Mouse (Mus musculus) lung, embryonic 16.5 days (tissue): ENCODE results near the gene Slc28a1. TPM values are rescaled to one million over a fixed set of nuclear protein-coding genes. Genes with fewer than 3 reads are reported as not detected.

Source experiments
- ATAC-seq: fragments of 200-750 bp; cut with Nextera tagmentation; 2 replicates; pipeline ENCODE4 v1.8.0; 2017; ENCODE audit warnings: low read depth, mild to moderate bottlenecking, moderate library complexity
- H3K27ac ChIP-seq: fragments of 300-500 bp; sonication (generic); 2 replicates; pipeline ENCODE4 v1.5.1; 2014; ENCODE audit warnings: mild to moderate bottlenecking, control low read depth, low read length
- H3K27me3 ChIP-seq: fragments of 300-500 bp; sonication (generic); 2 replicates; pipeline ENCODE4 v1.6.1; 2014; ENCODE audit warnings: low read depth, low read length, mixed read lengths; ENCODE audit not compliant: control insufficient read depth, insufficient read depth
- H3K36me3 ChIP-seq: fragments of 300-500 bp; sonication (generic); 2 replicates; pipeline ENCODE4 v1.6.1; 2014; ENCODE audit warnings: low read length; ENCODE audit not compliant: control insufficient read depth, insufficient read depth
- H3K4me1 ChIP-seq: fragments of 300-500 bp; sonication (generic); replicated peaks from 2 replicates; pipeline ENCODE4 v1.6.1; 2014; ENCODE audit warnings: low read length, mixed read lengths; ENCODE audit not compliant: control insufficient read depth, insufficient read depth
- H3K4me2 ChIP-seq: fragments of 300-500 bp; sonication (generic); 2 replicates; pipeline ENCODE4 v1.6.1; 2014; ENCODE audit warnings: low read depth, low read length, control low read depth
- H3K4me3 ChIP-seq: fragments of 300-500 bp; sonication (generic); 2 replicates; pipeline ENCODE4 v1.5.1; 2014; ENCODE audit warnings: mild to moderate bottlenecking, low read length, control low read depth
- H3K9ac ChIP-seq: fragments of 300-500 bp; sonication (generic); 2 replicates; pipeline ENCODE4 v1.6.1; 2014; ENCODE audit warnings: low read length, control low read depth
- H3K9me3 ChIP-seq: fragments of 300-500 bp; sonication (generic); 2 replicates; pipeline ENCODE4 v1.6.1; 2016; ENCODE audit warnings: low read length; ENCODE audit not compliant: control insufficient read depth
- WGBS: fragments of 180-500 bp; shearing (Covaris S2); extraction: QIAGEN DNeasy Blood & Tissue Kit; methylation state at CpG from one replicate; pipeline ENCODE4 v1.1.7; 2014; 5-methylcytosine and 5-hydroxymethylcytosine counted together
- polyA plus RNA-seq: library from polyadenylated mRNA; unstranded; fragments of >200 nt; fragmentation: Nextera tagmentation; extraction: Ambion mirVana; gene quantifications from 2 replicates; pipeline ENCODE4 v1.2.1, GENCODE M21; 2015

The Slc28a1 gene
- polyA plus RNA-seq, 1 experiment from 2014 or later = not detected

- WGBS = 23% methylated on average over 6 of the region's 6 CpGs
These were observed 1.8 kb upstream of the Slc28a1 start for GRCm38 (mm10) chr7:81112686-81113360.

GRCm38 (mm10) chr7:81121099-81121498 lies 6.5 kb downstream of the Slc28a1 start:
- Histone ChIP-seq H3K9ac (no peak overlapping the region), H3K27me3 (no peaks in the 10 kb centered on the region), H3K27ac (no peak overlapping the region), H3K9me3 (no peaks in the 10 kb centered on the region), H3K4me1 (no peaks in the 10 kb centered on the region), H3K4me2 (no peak overlapping the region), H3K36me3 (no peaks in the 10 kb centered on the region), H3K4me3 (no peak overlapping the region)
- ATAC-seq = no peak
- WGBS = 47% methylated on average over 3 of the region's 3 CpGs

More at GRCm38 (mm10) chr7:81112686-81113360, 1.8 kb upstream of the Slc28a1 start:
- Histone ChIP-seq H3K9ac (no peak overlapping the region), H3K27ac (no peak overlapping the region), H3K4me1 (no peaks in the 10 kb centered on the region; the same call in none of the 2 replicates), H3K36me3 (no peaks in the 10 kb centered on the region), H3K4me2 (no peak overlapping the region), H3K4me3 (no peak overlapping the region), H3K9me3 (no peaks in the 10 kb centered on the region), H3K27me3 (no peaks in the 10 kb centered on the region)
- no peak for ATAC-seq

GRCm38 (mm10) chr7:81122808-81123207 lies 8.2 kb downstream of the Slc28a1 start:
- Histone ChIP-seq H3K36me3 (no peaks in the 10 kb centered on the region), H3K4me1 (no peaks in the 10 kb centered on the region), H3K4me3 (no peak overlapping the region), H3K4me2 (no peak overlapping the region), H3K9ac (no peak overlapping the region), H3K27me3 (no peaks in the 10 kb centered on the region), H3K9me3 (no peaks in the 10 kb centered on the region), H3K27ac (no peak overlapping the region)
- no peak for ATAC-seq
- 59% methylated on average over 2 of the region's 2 CpGs for WGBS

- ATAC-seq = no peak
- no peaks in the 10 kb centered on the region for H3K9me3 ChIP-seq
- no peaks in the 10 kb centered on the region for H3K4me1 ChIP-seq
- H3K4me2 ChIP-seq = no peak overlapping the region
- no peaks in the 10 kb centered on the region for H3K36me3 ChIP-seq
- H3K9ac ChIP-seq = no peak overlapping the region
- no peak overlapping the region for H3K27ac ChIP-seq
- WGBS = 70% methylated on average over 5 of the region's 5 CpGs
- H3K4me3 ChIP-seq = no peak overlapping the region
- no peaks in the 10 kb centered on the region for H3K27me3 ChIP-seq
These were observed 9.0 kb downstream of the Slc28a1 start for GRCm38 (mm10) chr7:81123553-81123952.

- Histone ChIP-seq H3K27me3 (no peaks in the 10 kb centered on the region), H3K9me3 (no peaks in the 10 kb centered on the region), H3K4me1 (no peaks in the 10 kb centered on the region), H3K9ac (no peak overlapping the region), H3K27ac (no peak overlapping the region), H3K4me2 (no peak overlapping the region), H3K36me3 (no peaks in the 10 kb centered on the region), H3K4me3 (no peak overlapping the region)
- ATAC-seq = no peak
- 59% methylated on average over 8 of the region's 8 CpGs for WGBS
These were observed 10.2 kb downstream of the Slc28a1 start for GRCm38 (mm10) chr7:81124773-81125172.

- 50% methylated on average over 10 of the region's 10 CpGs for WGBS
- H3K4me1 ChIP-seq = no peaks in the 10 kb centered on the region
- no peaks in the 10 kb centered on the region for H3K36me3 ChIP-seq
- H3K4me3 ChIP-seq = no peak overlapping the region
- no peak overlapping the region for H3K27ac ChIP-seq
- H3K9me3 ChIP-seq = no peaks in the 10 kb centered on the region
- ATAC-seq = no peak
- H3K27me3 ChIP-seq = no peaks in the 10 kb centered on the region
- no peak overlapping the region for H3K4me2 ChIP-seq
- H3K9ac ChIP-seq = no peak overlapping the region
These were observed 10.9 kb downstream of the Slc28a1 start for GRCm38 (mm10) chr7:81125215-81126175.

- H3K9me3 ChIP-seq = no peaks in the 10 kb centered on the region
- ATAC-seq = no peak
- H3K4me3 ChIP-seq = no peak overlapping the region
- H3K4me2 ChIP-seq = no peak overlapping the region
- H3K36me3 ChIP-seq = no peaks in the 10 kb centered on the region
- H3K27me3 ChIP-seq = no peaks in the 10 kb centered on the region
- no peak overlapping the region for H3K9ac ChIP-seq
- peaks cover 20% of the 10 kb centered on the region for H3K4me1 ChIP-seq
- H3K27ac ChIP-seq = no peak overlapping the region
- whole genome bisulfite sequencing = 49% methylated on average over 7 of the region's 7 CpGs
These were observed 17.3 kb downstream of the Slc28a1 start for GRCm38 (mm10) chr7:81131864-81132263.

- H3K27ac ChIP-seq = no peak overlapping the region
- H3K36me3 ChIP-seq = no peaks in the 10 kb centered on the region
- H3K9ac ChIP-seq = no peak overlapping the region
- peaks cover 20% of the 10 kb centered on the region for H3K4me1 ChIP-seq
- no peak overlapping the region for H3K4me2 ChIP-seq
- WGBS = 20% methylated on average over 2 of the region's 2 CpGs
- no peak overlapping the region for H3K4me3 ChIP-seq
- no peaks in the 10 kb centered on the region for H3K9me3 ChIP-seq
- ATAC-seq = peak; percentile 57
- no peaks in the 10 kb centered on the region for H3K27me3 ChIP-seq
These were observed 18.3 kb downstream of the Slc28a1 start for GRCm38 (mm10) chr7:81132851-81133279.

- H3K4me3 ChIP-seq = no peak overlapping the region
- no peak overlapping the region for H3K4me2 ChIP-seq
- 65% methylated on average over 6 of the region's 6 CpGs for WGBS
- no peaks in the 10 kb centered on the region for H3K36me3 ChIP-seq
- no peaks in the 10 kb centered on the region for H3K27me3 ChIP-seq
- H3K4me1 ChIP-seq = peaks cover 20% of the 10 kb centered on the region
- H3K9me3 ChIP-seq = no peaks in the 10 kb centered on the region
- 0 out of 2 replicates have a peak overlapping the region, but pooled peaks have one; percentile 4 for H3K27ac ChIP-seq
- no peak overlapping the region for H3K9ac ChIP-seq
- no peak for ATAC-seq
These were observed 18.8 kb downstream of the Slc28a1 start for GRCm38 (mm10) chr7:81133416-81133815.
